Mouse (Mus musculus): ENCODE data around the gene Clic1.

DNA sequence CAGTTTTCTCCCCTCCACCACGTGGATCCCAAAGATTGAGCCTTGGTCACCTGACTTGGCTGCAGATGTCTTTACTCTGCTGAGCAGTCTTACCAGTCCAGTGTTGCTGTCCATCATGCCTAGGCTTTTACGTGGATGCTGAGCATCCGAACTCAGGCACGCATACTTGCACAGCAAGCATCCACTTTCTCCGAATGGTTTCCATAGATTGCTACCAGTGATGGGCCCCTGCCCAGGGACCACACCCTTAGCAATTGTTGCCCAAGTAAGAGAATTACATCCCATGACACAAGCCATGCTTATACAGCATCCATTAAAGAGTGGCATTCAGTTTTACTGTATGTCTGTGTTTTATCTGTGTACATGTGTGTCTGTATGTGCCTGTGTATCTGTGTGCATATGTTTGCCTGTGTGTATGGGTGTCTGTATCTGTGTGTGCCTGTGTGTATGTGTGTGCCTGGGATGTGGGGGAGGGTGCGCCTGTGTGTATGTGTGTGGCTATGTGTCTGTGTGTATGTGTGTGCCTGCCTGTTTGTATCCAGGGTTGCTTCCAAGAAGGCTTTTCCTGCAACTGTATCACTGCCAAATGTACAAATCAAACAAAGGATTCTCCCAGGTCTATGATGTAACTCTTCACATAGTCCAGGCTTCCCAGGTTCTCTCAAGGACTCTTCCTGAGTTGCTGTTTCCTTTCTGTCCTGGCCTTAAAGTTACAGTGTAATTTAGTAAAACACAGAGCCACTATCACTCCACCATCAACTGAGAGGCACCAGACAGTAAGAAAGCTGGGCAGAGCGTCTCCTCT is 6.1 kb downstream of the Clic1 start:
- TF ChIP-seq CTCF (conservative IDR thresholded peaks at IDR 0.05 in 1 of 2, IDR thresholded peaks at IDR 0.05 in 1 of 2; ENCODE audit: low read depth in 2 of 2, low read length in 2 of 2) (no peak), POLR2A (IDR thresholded peaks at IDR 0.05; ENCODE audit: low read depth, low read length) (no peak), E2F4 (IDR thresholded peaks at IDR 0.05; ENCODE audit: insufficient replicate concordance, low read depth, low read length) (no peak), TCF12 (IDR thresholded peaks at IDR 0.05; ENCODE audit: low read depth, low read length) (no peak), HCFC1 (IDR thresholded peaks at IDR 0.05; ENCODE audit: low read depth, low read length) (no peak)
